Comparison of ENCODE assay signal across 8 mouse cellular contexts in the genomic region with DNA sequence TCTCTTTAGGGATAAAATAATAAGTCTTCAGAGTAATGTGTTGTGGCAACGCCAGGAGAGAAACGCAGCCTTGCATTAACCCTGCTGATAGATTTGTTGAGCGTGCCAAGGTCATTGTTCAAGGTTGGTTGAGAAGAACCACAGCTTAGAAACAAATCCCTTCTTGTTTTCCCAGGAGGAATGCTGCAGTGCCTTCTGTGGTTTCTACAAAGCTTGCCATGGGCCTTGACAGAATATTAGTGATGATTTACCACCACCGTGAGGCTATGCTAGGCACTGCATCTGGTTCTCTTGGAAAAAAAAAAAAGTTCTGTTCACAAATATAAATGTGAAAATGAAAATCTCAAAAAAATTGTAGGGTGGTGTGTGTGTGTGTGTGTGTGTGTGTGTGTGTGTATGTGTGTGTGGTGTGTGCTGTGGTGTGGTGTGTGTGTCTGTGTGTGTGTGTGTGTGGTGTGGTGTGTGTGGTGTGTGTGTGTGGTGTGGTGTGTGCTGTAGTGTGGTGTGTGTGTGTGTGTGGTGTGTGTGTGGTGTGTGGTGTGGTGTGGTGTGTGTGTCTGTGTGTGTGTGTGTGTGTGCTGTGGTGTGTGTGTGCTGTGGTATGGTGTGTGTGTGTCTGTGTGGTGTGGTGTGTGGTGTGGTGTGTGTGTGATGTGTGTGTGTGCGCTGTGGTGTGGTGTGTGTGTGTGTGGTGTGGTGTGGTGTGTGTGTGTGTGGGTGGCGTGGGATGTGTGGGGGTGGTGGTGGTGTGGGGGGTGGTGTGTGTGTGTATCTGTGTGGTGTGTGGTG.
DNase-seq lines count a peak whose midpoint lies in the region; ATAC-seq and TF ChIP-seq lines count a peak whose summit lies in the region.

No protein-coding gene starts in this region.

- DNase-seq in 3134 (ENCODE audit: extremely low read depth, insufficient read length, low spot score) = peak; percentile 51
- peak; percentile 72 for DNase-seq in ZHBTc4 (ENCODE audit: low read depth, low spot score)
- DNase-seq in embryo, embryonic 10.5 days (ENCODE audit: low spot score) = peak; percentile 82
- DNase-seq in heart, adult 2 months = peak; percentile 58 to 61
- peak; percentile 57 for DNase-seq in kidney, adult 9 months
- DNase-seq in limb, embryonic 14.5 days (ENCODE audit: low spot score) = peak; percentile 90
- DNase-seq in spleen, postnatal 14 days (ENCODE audit: low spot score in 2 of 2) = no peak

- no peaks in the 10 kb centered on the region for H3K27me3 ChIP-seq in heart, adult 2 months (ENCODE audit: control insufficient read depth, insufficient read depth, low read length)
- H3K27me3 ChIP-seq in limb, embryonic 14.5 days (ENCODE audit: control insufficient read depth, insufficient read depth, low read length) = no peaks in the 10 kb centered on the region
- H3K27me3 ChIP-seq in neural tube, embryonic 15.5 days (replicated peaks) = no peaks in the 10 kb centered on the region

- WGBS in heart, adult 2 months = 5% methylated on average over 4 of the region's 6 CpGs
- 25% methylated on average over 4 of the region's 6 CpGs for WGBS in limb, embryonic 14.5 days
- WGBS in neural tube, embryonic 15.5 days = 45% methylated on average over 6 of the region's 6 CpGs

- no peak overlapping the region for H3K4me2 ChIP-seq in limb, embryonic 14.5 days (replicated peaks; ENCODE audit: low read depth, low read length, severe bottlenecking)
- no peak overlapping the region for H3K4me2 ChIP-seq in neural tube, embryonic 15.5 days

- H3K4me1 ChIP-seq in heart, adult 2 months (ENCODE audit: control insufficient read depth, insufficient read depth, low read length) = peaks cover 13% of the 10 kb centered on the region
- 0 out of 2 replicates have a peak, but pooled peaks cover 4% of the 10 kb centered on the region for H3K4me1 ChIP-seq in limb, embryonic 14.5 days (ENCODE audit: control insufficient read depth, insufficient read depth, low read length)
- peaks cover 27% of the 10 kb centered on the region for H3K4me1 ChIP-seq in neural tube, embryonic 15.5 days

- H3K27ac ChIP-seq in heart, adult 2 months = peak overlapping the region; percentile 56
- no peak overlapping the region for H3K27ac ChIP-seq in limb, embryonic 14.5 days (replicated peaks; ENCODE audit: low read depth, low read length)
- H3K27ac ChIP-seq in neural tube, embryonic 15.5 days (replicated peaks) = peak overlapping the region; percentile 49

- TF ChIP-seq EP300 in heart, adult 2 months (IDR thresholded peaks at IDR 0.05; ENCODE audit: insufficient read depth, low read depth, low read length) = peak; percentile 73; the same call in 1 of the 2 replicates

- peak; percentile 69 for ATAC-seq in limb, embryonic 14.5 days (ENCODE audit: low FRiP score, low read depth)
- ATAC-seq in neural tube, embryonic 15.5 days (ENCODE audit: low FRiP score) = no peak; the same call in 1 of the 2 replicates

- peaks cover 15% of the 10 kb centered on the region for H3K36me3 ChIP-seq in heart, adult 2 months (ENCODE audit: control insufficient read depth, insufficient read depth, low read length)
- H3K36me3 ChIP-seq in limb, embryonic 14.5 days (ENCODE audit: control insufficient read depth, insufficient read depth, low read length) = no peaks in the 10 kb centered on the region
- H3K36me3 ChIP-seq in neural tube, embryonic 15.5 days = no peaks in the 10 kb centered on the region

- no peaks in the 10 kb centered on the region for H3K9me3 ChIP-seq in limb, embryonic 14.5 days (ENCODE audit: control insufficient read depth, low read length)
- no peaks in the 10 kb centered on the region for H3K9me3 ChIP-seq in neural tube, embryonic 15.5 days (replicated peaks)

- no peaks in the 10 kb centered on the region; the same call in none of the 2 replicates for H3K79me2 ChIP-seq in heart, adult 2 months (replicated peaks; ENCODE audit: control insufficient read depth, insufficient read depth, low read length)

- intact Hi-C loops in heart, adult 2 months (cut with DNase I) = loop anchor here (2.0 to 5.0 kb wide), 6 partner anchors 45 to 889 kb away; a partner anchor contains a TSS

- 0 out of 2 replicates have a peak, but pooled peaks have one; percentile 22 for TF ChIP-seq POLR2A in heart, adult 2 months (IDR thresholded peaks at IDR 0.05; ENCODE audit: insufficient read depth, low read depth, low read length)
- no peak for TF ChIP-seq POLR2A in limb, embryonic 14.5 days (IDR thresholded peaks at IDR 0.05; ENCODE audit: borderline replicate concordance, extremely low read depth, insufficient read depth, insufficient read length)

- TF ChIP-seq CTCF in heart, adult 2 months (IDR thresholded peaks at IDR 0.05) = peak; percentile 76

- no peak overlapping the region for H3K9ac ChIP-seq in heart, adult 2 months (ENCODE audit: low read depth, low read length)
- no peak overlapping the region for H3K9ac ChIP-seq in limb, embryonic 14.5 days (ENCODE audit: low read depth, low read length, severe bottlenecking)
- no peak overlapping the region for H3K9ac ChIP-seq in neural tube, embryonic 15.5 days (replicated peaks)

- no peak overlapping the region; the same call in 1 of the 2 replicates for H3K4me3 ChIP-seq in heart, adult 2 months
- H3K4me3 ChIP-seq in limb, embryonic 14.5 days (replicated peaks; ENCODE audit: low read length) = no peak overlapping the region
- H3K4me3 ChIP-seq in neural tube, embryonic 15.5 days (replicated peaks) = no peak overlapping the region

Comparison
In these comparisons a context has a peak if more than half of its experiments do, and no peak if none do; other contexts are left out.
1. DNase-seq: peak in 3134 (single experiment), ZHBTc4 (single experiment), embryo, embryonic 10.5 days (single experiment), heart, adult 2 months (2 of 2), kidney, adult 9 months (single experiment) and limb, embryonic 14.5 days (single experiment); none in spleen, postnatal 14 days (0 of 2).